Mouse (Mus musculus) right cerebral cortex, postnatal 36 days (tissue): ENCODE measurements around the gene Ift43.
A peak's percentile ranks its signal among the peaks of the same experiment; 100 is the strongest.

Source experiments
- DNase-seq, 2 experiments: peaks; one replicate each; pipeline ENCODE4 v3.0.0; 2022; ENCODE audit warnings: low spot score in 2 of 2, mixed read lengths in 1 of 2

Ift43 gene

DNA sequence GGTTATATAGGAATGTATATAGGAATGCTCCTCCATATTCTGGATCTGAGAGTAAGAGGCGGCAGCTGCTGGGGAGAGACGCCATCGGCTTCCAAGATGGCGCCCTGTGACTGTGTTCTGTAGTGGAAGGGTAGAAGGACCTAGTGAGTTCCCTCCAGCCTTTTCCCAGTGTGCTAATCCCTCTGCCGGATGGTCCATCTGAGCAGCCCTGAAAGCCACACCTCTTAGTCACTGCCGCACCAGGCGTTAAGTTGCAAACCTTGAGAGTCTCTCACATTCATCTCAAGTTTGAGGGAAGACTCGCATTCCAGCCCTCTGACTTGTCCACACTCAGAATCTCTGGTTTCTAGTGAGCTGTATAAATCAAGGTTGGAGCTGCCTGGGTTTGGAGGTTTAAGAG, 46.7 kb downstream of the Ift43 start:
- no peak for DNase-seq

DNA sequence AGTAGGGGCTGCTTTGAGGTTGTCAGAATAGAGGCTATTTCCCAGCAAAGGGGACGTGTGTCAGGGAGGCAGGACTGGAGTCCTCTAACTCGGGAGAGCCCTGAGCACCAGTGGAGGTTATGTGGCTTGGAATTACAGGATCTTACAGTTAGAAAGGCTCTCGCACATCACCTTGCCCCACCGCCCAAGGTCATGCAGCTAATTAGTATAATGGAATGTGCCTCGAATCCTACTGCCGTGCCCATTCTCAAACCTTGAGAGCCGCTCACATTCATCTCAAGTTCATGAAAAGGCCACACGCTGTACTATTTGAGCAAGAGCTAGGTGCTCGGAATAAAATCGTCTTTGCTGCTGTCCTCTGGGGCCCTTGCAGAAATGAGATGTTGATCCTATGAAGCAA, 47.4 kb downstream of the Ift43 start:
- no peak for DNase-seq

DNA sequence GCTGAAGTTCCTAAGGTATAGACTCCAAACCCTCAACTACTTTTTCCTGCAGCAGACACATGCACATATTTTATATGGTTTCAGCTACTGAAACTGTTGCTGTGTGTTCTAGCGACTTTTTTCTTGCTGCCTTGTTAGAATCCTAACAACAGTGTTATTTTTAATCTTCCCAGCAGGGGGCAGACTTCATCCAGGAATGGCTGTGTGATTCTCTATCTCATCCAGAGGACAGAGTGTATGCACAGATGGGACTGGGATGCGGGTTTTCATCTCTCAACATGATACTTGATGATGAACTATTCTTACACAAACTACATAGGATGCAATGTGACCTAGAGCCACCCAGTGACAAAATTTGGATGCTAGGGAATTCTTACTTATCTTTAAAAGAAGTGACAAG, 50.5 kb downstream of the Ift43 start:
- peak; percentile 29 to 49 for DNase-seq

DNA sequence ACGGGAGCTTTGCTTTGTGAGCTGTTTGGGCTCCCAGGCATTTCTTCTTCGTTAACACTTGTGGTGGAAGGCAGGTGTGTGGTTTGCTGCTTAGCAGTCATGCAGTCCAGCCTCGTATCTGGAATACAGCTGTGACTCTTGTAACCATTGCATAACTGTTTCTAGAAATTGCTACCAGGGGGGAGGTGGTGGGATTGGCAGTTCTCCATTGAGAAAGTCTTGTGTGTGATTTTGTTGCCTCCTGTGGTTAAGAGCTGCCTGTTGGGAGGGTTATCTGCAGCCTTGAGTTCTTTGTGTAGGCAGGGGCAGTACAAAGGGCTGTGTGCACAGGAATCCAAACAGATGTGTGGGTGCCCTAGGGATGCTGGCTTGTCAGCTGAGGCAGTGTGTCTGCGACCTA, 53.4 kb downstream of the Ift43 start:
- no peak for DNase-seq

DNA sequence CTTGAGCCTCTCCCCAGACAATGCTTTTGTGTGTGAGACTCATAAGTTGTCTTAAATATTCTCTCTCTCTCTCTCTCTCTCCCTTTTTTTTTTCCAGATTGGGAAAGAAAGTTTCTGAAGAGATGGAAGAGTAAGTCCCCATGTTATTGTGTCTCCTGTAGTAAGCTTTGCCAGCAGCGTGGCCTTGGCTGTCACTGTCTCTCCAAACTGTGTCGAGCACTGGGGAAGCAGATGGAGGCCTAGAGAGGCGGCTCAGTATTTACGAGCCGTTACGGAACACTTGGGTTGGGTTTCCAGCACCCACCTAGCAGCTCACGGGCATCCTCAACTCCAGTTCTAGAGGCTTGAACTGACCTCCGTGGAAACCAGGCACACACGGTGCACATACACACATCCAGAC, 56.4 kb downstream of the Ift43 start:
- DNase-seq: no peak

DNA sequence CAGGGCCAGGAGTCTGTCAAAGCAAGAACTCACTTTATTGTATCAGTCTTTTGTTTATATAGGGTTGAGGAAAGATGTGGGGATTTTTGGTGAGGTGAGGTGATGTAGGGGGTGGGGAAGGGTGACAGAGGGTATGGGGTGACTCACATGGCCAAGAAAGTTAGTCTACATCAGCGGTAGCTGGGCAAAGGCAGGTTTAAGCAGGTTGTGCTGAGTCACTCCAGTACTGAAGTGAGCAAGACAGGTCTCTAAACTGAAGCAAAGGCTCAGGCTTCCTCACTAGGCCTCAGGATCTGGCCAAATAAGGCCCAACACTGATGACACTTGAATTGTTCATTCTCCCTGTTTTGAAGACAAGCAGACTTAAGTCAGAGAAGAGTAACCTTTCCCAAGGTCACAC, 60.0 kb downstream of the Ift43 start:
- DNase-seq: no peak

DNA sequence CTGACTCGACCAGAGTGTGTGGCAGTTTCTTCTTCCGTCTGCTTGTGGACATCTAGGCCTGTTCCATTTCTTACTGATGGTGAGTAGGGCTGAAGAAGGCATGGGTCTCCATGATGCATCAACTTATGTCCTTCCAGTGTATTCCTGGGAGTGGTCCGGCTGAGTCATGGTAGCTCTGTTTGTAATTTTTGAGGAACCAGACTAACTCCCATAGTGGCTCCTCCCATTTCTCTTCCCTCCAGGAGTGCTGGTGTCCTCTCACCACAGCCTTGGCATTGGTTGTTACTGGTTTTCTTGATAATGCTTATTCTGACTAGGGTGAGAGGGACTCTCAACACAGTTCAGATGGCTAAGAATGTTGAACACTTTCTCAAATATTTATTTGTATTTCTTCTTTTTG, 63.9 kb downstream of the Ift43 start:
- no peak for DNase-seq

DNA sequence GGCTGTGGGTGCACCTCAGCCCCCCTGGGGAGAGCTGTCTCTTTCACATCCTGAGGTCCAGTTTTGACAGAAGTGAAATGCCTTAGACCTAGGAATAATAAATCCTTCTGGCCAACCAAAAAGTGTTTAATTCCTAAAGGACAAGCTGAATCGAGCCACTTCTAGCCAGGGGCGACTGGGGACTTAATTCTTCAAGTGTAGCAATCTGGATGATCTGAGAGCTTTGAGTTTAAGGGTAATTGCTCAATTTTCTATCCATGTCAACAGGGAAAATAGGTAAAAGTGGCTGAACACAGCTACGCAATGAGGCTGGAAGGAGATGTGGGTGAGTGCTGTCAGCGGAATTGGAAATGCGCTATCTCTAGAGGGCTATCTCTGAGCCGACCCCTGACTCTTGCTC, 65.9 kb downstream of the Ift43 start:
- DNase-seq: no peak

DNA sequence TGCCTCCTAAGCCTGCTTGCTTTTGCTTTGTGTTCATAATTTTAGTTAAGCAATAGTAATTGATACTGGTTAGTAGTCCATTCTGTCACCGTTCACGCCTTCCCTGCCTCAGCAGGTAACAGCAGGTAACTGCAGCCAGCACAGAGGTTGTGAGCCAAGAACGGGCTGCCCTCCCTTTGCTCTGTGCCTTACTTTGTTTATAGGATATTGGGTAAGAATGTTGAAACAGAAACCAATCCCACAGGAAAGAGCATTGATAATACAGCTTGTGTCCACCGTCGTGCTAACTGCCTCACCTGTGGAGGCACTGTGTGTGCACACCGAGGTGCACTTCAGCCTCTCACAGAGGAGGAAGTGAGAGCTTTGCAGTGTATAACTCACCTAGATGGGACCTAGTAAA, 66.7 kb downstream of the Ift43 start:
- no peak for DNase-seq

DNA sequence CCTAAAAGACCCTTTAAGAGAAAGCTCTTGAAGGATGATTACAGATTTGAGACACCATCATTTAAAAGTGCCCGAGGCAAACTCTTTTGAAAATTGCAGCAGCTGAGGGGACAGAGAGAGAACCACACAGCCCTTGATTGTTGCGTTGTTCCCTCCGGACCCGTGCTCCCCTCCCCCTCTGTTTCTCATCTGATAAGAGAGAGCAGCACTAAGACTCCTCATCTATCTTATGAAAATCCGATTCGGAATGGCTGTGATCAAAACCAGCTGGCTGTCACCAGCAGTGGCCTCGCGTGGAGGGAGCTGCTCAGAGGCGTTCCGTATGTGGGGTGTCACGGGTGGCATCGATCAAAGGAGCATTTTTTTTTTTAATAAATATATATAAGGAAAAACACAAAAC, 69.6 kb downstream of the Ift43 start:
- no peak for DNase-seq

DNA sequence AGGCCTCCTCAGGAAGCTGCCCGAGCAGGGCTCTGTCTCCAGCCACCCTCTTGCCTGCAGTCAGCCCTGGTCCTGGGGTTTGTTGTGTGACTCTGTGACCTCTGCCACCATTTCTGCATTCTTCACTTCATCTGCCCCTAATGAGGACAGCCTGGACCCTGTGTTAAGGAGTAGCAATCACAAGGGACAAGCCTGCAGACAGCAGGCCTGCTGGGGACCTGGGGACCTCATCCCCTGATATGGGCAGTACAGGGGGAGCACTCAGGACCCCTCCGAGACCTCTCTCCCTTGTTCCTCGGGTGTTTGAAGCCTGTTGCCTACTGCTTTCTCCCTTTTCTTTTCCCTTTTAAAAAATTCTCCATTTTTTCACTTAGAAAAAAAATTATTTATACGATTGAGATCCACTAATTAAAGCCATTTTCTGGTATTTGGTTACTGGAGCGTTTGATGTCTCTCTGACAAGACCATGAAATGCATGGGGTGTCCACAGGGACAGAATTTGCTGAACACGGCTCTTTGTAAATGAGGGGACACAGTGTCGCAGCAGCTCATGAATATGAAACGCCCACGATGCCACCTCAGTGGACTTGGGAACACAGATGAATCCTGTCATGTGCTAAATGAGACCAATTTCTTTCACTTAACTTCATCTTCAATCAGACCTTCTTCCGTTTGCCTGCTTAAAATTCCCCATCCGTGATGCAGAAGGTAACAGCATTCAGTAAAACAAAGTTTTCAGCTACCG, 71.0 kb downstream of the Ift43 start:
- no peak for DNase-seq

DNA sequence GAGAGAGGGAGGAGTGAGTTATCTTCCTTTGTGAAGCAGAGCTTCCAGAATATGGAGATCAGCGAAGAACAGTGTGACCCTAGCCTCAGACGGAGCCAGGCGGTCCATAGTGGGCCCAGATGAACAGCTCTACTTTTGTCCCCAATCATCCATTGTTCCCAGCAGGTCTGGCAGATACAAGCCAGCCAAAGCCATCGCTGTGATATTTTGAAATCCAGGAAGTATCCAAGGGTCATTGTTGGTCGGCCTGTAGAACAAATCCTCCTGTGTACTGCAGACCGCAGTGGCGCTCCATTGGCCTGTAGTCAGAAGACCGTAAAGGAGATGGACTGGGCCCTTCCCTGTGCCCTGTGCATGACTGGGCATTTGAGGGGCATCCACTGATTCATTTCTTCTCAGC, 72.8 kb downstream of the Ift43 start:
- no peak for DNase-seq

DNA sequence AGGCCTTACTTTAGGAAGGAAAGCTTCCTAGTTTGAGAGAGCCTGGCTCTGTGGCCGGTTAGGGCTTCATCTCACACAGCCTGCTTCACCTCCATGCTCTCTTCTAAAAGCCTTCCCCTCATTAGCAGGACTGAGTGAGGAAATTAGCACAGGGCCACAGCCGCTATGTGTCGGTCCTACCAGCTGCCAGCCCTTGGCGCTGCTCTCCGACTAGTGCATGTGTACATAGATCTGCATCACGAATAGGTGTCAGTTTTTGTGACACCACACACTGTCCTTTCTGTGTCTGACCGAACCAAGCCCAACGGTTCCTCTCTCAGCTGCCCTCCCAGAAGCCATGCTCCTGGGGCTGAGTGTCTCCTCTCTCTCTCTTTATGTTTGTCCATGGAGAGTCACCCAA, 74.8 kb downstream of the Ift43 start:
- no peak for DNase-seq

DNA sequence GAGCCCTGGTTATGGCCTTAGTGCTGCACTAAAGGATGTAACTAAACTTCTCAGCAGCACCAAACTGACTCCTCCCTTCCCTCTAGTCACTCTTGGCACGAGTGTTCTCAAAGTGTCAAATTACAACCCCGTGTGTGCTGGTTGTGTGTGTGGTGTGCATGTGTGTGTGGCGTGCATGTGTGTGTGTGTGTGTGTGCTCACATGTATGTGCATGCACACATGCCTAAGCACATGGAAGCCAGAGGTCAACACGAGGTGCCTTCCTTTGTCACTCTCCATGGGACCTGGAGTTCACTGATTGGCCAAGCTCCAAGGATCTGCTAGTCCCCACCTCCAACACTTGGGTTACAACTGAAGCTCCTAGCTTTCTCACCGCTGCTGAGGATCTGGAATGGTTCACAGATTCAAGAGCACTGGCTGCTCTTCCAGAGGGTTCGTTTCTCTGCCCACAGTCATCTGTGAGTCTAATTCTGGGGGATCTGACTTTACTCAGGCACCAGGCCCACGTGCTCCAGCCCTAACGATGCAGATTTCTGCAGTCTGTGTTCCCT, 75.6 kb downstream of the Ift43 start:
- peak; percentile 45 to 72 for DNase-seq

DNA sequence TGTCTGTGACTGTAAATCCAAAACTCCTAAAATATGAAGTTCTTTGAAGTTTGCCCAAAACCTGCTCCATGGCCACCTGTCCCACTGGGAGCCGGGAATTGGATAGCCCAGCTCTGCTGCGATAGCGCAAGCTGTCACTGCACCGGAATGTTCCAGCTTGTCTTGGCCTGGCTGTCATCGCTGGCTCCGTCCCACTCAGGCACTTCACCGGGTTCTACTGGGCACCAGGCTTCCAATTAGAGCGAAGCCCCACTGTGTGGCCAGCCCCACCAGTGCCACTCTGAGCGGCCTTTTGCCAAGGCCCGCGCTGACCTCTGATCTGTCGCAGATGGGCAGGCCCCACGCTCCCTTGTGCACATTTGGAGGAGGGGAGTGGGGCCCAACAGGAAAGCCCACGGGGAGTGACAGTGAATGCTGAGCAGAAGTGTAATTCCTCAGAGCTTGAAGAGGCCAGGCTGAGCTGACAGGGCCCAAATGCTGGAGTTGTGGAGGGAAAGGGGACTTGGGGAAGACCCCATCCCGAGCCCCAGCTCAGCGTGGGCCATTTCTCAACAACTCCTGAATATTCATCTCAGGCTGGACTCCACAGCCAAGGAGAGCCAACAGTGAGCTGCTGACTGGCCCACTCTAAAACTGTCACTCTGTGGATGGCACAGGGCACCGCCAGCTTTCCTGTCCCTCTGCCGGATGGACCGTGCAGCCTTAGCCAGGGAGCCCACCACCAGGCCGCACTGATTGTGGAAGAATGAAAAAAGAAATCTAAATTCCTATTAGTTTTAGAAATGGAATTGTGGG, 76.5 kb downstream of the Ift43 start:
- peak; percentile 66 for DNase-seq

DNA sequence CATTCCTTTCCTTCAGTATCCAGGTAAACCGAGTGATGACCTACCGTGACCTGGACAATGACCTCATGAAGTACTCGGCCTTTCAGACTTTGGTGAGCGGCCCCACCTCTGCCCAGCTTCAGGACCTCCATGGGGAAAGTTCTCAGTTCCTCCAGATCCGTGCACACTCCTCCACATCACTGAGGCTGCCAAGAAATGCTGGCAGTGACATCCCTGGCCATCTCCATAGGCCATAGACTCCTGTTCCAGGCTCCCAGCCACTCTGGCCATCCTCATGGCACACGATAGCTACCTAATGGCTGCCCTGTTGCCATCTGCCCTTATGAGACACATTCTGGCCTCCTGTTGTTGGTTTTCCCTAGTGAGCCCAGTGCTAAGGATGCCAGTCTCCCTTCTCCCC, 79.1 kb downstream of the Ift43 start:
- no peak for DNase-seq

DNA sequence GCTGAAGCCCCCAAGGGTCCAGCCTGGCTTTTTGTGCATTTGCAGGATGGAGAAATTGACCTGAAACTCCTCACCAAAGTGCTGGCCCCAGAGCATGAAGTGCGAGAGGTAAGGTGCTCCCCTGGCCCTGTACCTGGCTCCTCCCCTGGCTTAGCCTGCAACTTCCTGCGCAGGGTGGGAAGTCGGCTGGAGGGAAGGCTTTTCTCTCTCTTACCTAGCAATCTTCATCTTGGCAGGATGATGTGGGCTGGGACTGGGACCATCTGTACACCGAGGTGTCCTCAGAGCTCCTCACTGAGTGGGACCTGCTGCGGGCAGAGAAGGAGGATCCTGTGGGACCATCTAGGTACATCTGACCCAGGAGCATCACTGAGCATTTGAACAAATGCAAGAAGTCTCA, 79.6 kb downstream of the Ift43 start:
- DNase-seq: no peak

DNA sequence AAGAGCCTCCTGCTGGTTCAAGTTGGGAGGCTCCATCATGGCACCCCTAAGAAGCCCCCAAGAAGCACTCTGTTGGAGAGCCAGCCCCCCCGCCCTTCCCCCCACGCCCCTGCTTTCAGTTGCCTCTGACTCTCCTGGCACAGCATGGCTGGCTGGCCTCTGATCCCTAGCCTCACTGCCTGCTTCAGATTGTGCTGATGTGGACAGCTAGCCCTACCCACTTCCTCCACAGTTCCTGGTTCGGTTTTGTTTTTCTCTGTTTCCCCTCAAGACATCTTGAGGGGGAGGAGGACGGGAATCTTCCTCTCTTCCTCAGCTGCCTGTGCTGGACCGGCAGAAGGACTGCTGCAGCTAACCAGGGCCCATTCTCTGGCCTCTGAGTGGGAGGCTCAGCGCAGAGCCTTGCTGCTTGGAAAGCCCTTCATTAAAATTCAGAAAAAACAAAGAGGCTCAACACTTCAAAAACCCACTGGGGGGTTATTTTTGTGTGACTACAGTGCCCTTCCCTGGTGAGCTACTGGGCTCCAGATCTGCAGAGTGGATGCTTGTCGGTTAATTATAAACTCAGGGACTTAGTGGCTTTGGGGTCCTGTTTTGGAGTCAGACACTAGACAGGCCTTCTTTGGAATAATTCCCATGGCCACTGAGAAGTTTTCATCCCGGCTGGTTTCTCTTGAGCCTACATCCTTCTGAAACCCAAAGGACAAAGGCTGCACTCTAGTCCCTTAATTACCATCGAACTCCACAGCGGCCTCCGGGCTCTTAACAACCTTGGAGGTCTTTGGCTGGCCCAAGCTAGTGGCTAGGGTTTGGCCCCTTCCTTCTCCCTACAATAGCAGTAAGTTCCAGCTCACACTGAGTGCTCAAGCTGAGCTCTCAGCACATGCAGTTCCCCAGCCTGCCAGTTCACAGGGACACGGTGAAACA, 80.8 kb downstream of the Ift43 start:
- no peak for DNase-seq

DNA sequence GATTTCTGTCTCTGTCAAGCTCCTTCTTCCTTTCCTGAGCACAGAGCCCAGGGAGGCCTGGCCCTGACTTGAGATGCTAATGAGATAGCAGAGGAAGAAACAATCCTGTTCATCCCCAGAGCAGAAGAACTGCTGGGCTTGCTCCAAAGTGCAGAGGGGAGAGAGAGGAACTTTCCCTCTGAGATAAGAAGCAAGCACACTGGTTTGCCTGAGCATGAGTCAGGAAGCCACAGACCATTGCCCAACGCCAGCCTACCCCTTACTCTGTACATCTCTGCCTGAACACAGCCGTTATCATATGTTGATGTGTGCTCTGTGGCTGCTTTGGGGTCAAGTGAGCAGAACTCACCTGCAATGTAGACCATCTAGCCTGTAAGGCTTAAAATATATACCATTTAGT, 83.9 kb downstream of the Ift43 start:
- no peak for DNase-seq

DNA sequence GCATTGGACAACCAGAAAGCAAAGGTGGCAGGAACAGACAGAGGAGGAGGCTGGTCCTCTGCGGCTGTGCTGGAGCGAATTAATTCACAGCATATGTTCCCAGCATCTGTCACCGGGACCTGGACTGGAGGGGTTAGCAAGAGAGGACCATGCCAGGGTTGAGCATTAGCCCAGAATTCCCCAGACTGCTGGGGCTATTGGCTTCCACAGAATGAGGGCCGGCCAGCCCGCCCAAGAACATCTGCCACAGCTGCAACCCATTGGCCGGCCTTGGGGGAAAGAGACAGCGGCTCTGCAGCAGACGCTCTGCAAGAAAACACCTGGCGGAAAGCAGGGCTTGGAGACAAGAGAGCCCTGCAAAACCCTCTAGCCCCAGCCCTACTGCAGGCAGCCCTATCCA, 84.7 kb downstream of the Ift43 start:
- no peak for DNase-seq

DNA sequence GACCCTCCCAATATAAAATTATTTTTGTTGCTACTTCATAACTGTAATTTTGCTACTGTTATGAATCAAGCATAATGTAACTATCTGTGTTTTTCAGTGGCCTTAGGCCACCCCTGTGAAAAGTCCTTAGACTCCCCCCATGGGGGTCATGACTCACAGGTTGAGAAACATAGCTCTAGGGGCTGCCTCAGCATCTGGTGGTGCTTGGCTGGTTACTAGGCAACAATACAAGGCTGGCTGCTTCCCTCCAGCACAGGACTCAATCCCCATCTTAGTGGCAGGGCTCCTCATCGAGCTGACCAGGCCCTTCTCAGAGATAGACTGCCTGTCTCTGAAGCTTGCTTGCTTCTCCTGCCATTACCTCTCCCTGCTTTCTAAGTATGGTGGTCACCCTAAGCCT, 86.4 kb downstream of the Ift43 start:
- DNase-seq: no peak

DNA sequence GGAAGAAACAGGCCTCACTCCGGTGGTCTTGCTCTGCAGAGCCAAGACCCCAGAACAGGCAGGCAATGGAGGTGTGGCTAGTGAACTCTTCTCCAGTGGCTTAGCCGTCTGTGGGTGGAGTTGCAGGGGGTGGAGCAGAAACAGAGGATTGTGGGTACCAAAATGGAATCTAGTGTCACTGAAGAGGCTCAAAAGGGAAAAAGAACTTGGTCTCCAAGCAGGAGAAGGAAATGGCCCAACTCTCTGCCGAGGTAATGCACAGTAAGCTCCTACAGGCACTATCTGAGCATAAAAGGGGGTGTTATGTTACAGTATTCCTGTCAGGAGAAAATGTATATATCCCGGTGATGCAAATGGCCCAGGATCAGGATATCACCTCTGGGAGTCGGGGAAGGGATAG, 86.9 kb downstream of the Ift43 start:
- DNase-seq: no peak
